10 mouse cellular contexts compared by ENCODE assay signal in the genomic region with DNA sequence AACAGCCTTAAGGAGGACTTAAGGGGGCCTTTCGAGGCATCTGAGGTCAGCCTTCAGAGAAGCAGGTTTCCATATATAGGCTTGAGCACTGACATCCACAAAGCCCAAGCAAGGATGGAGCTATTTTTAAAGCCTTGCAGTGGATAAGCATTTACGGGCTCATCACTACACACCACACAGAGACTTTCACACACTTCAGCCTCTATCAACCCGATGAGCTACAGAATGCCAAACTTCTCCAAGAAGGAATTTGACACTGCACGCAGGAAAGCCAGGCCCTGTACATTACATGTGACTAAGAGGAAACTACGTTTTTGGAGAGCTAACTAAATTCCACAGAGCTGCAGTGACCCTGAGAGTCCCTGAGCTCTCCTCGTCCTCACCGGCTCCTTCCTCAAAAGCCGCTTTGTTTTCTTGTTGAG. TPM values are rescaled to one million over a fixed set of nuclear protein-coding genes. Genes with fewer than 3 reads are reported as not detected.
DNase-seq lines count a peak whose midpoint lies in the region; ATAC-seq and TF ChIP-seq lines count a peak whose summit lies in the region.
"Had no signal": no experiment of that assay in that cellular context is flagged by ENCODE, and none has a peak within 500 bp of the region (broad histone marks: within the 10 kb centered on the region; RNA-seq: fewer than 3 reads in every experiment).

No protein-coding gene starts in this region.

- H3K27me3 ChIP-seq in lung, embryonic 14.5 days (ENCODE audit: insufficient read depth, low read length): no peaks in the 10 kb centered on the region
- no peaks in the 10 kb centered on the region for H3K27me3 ChIP-seq in embryonic facial prominence, embryonic 15.5 days
- H3K27me3 ChIP-seq in heart, embryonic 14.5 days (ENCODE audit: control insufficient read depth, insufficient read depth, low read length): no peaks in the 10 kb centered on the region
- no peaks in the 10 kb centered on the region for H3K27me3 ChIP-seq in small intestine, adult 2 months (ENCODE audit: control insufficient read depth, insufficient read depth, low read length)
- H3K27me3 ChIP-seq: forebrain, embryonic 12.5 days; liver, embryonic 12.5 days had no signal

- WGBS in lung, embryonic 14.5 days: 20% methylated on average over 8 of the region's 8 CpGs
- WGBS in embryonic facial prominence, embryonic 15.5 days: 33% methylated on average over 8 of the region's 8 CpGs
- WGBS in heart, embryonic 14.5 days: 8% methylated on average over 8 of the region's 8 CpGs
- 75% methylated on average over 8 of the region's 8 CpGs for WGBS in small intestine, adult 2 months

- H3K9ac ChIP-seq in lung, embryonic 14.5 days: no peak overlapping the region
- no peak overlapping the region for H3K9ac ChIP-seq in embryonic facial prominence, embryonic 15.5 days
- peak overlapping the region; percentile 35 for H3K9ac ChIP-seq in heart, embryonic 14.5 days (ENCODE audit: low read length)
- H3K9ac ChIP-seq: forebrain, embryonic 12.5 days; liver, embryonic 12.5 days had no signal

- no peaks in the 10 kb centered on the region for H3K9me3 ChIP-seq in lung, embryonic 14.5 days (ENCODE audit: low read depth, low read length)
- H3K9me3 ChIP-seq in embryonic facial prominence, embryonic 15.5 days (replicated peaks): no peaks in the 10 kb centered on the region
- H3K9me3 ChIP-seq in heart, embryonic 14.5 days (ENCODE audit: control insufficient read depth, low read length): no peaks in the 10 kb centered on the region
- H3K9me3 ChIP-seq: forebrain, embryonic 12.5 days; liver, embryonic 12.5 days had no signal

- no peak for TF ChIP-seq POLR2A in small intestine, adult 2 months (IDR thresholded peaks at IDR 0.05; ENCODE audit: low read depth, low read length)

- peak; percentile 57; the same call in 1 of the 2 replicates for ATAC-seq in lung, embryonic 14.5 days (ENCODE audit: insufficient read depth)
- ATAC-seq in embryonic facial prominence, embryonic 15.5 days (ENCODE audit: insufficient number of reproducible peaks, low FRiP score, low TSS enrichment, low read depth): no peak
- ATAC-seq in heart, embryonic 14.5 days (ENCODE audit: insufficient number of reproducible peaks, insufficient read depth, low FRiP score, low read depth): peak; percentile 80
- ATAC-seq: liver, embryonic 12.5 days had no signal

- peak overlapping the region; percentile 25 for H3K27ac ChIP-seq in lung, embryonic 14.5 days (ENCODE audit: low read depth)
- H3K27ac ChIP-seq in embryonic facial prominence, embryonic 15.5 days (replicated peaks): peak overlapping the region; percentile 49
- peak overlapping the region; percentile 95 to 99 for H3K27ac ChIP-seq in heart, embryonic 14.5 days (replicated peaks in 1 of 2; ENCODE audit: control insufficient read depth in 1 of 2, insufficient read depth in 1 of 2, low read depth in 2 of 2, low read length in 2 of 2)
- H3K27ac ChIP-seq in small intestine, adult 2 months (ENCODE audit: insufficient read depth, low read depth, low read length): peak overlapping the region; percentile 20
- H3K27ac ChIP-seq: forebrain, embryonic 12.5 days had no signal

- peaks cover 4% of the 10 kb centered on the region; the same call in 1 of the 2 replicates for H3K36me3 ChIP-seq in lung, embryonic 14.5 days (ENCODE audit: insufficient read depth)
- H3K36me3 ChIP-seq in embryonic facial prominence, embryonic 15.5 days: 0 out of 2 replicates have a peak, but pooled peaks cover 3% of the 10 kb centered on the region
- peaks cover 42% of the 10 kb centered on the region for H3K36me3 ChIP-seq in heart, embryonic 14.5 days (ENCODE audit: control insufficient read depth, insufficient read depth, low read length)
- peaks cover 32% of the 10 kb centered on the region for H3K36me3 ChIP-seq in small intestine, adult 2 months (ENCODE audit: control insufficient read depth, insufficient read depth, low read length)
- H3K36me3 ChIP-seq: forebrain, embryonic 12.5 days had no signal

- H3K4me2 ChIP-seq in lung, embryonic 14.5 days: no peak overlapping the region
- H3K4me2 ChIP-seq in embryonic facial prominence, embryonic 15.5 days (replicated peaks): no peak overlapping the region
- H3K4me2 ChIP-seq in heart, embryonic 14.5 days (ENCODE audit: low read length): peak overlapping the region; percentile 42
- H3K4me2 ChIP-seq: forebrain, embryonic 12.5 days; liver, embryonic 12.5 days had no signal

- H3K4me3 ChIP-seq in lung, embryonic 14.5 days (ENCODE audit: low read depth, low read length): no peak overlapping the region
- H3K4me3 ChIP-seq in embryonic facial prominence, embryonic 15.5 days (replicated peaks): no peak overlapping the region
- H3K4me3 ChIP-seq in heart, embryonic 14.5 days (ENCODE audit: control insufficient read depth in 1 of 2, insufficient read depth in 1 of 2, low read depth in 1 of 2, low read length in 2 of 2): no peak overlapping the region
- no peak overlapping the region for H3K4me3 ChIP-seq in small intestine, adult 2 months (ENCODE audit: low read depth, low read length)
- H3K4me3 ChIP-seq: forebrain, embryonic 12.5 days; liver, embryonic 12.5 days had no signal

- H3K4me1 ChIP-seq in lung, embryonic 14.5 days (ENCODE audit: insufficient read depth): peaks cover 24% of the 10 kb centered on the region
- 0 out of 2 replicates have a peak, but pooled peaks cover 6% of the 10 kb centered on the region for H3K4me1 ChIP-seq in embryonic facial prominence, embryonic 15.5 days
- H3K4me1 ChIP-seq in heart, embryonic 14.5 days (ENCODE audit: control insufficient read depth in 2 of 2, insufficient read depth in 2 of 2, low read length in 2 of 2): peaks cover 45 to 57% of the 10 kb centered on the region in 2 experiments
- H3K4me1 ChIP-seq in small intestine, adult 2 months (ENCODE audit: control insufficient read depth, insufficient read depth, insufficient read length, low read length): peaks cover 3% of the 10 kb centered on the region; the same call in 1 of the 2 replicates
- H3K4me1 ChIP-seq: forebrain, embryonic 12.5 days had no signal

- TF ChIP-seq CTCF in lung, embryonic 14.5 days (IDR thresholded peaks at IDR 0.05; ENCODE audit: low read depth): no peak
- no peak for TF ChIP-seq CTCF in small intestine, adult 2 months (IDR thresholded peaks at IDR 0.05; ENCODE audit: extremely low read depth, insufficient read length, insufficient replicate concordance, low read depth, low read length)

- DNase-seq in lung, embryonic 14.5 days: peak; percentile 65
- DNase-seq in lung, postnatal 14 days: no peak
- DNase-seq in thymus, postnatal 10 days (ENCODE audit: low spot score in 2 of 2): no peak
- no peak for DNase-seq in kidney, postnatal 36 days
- DNase-seq: kidney, adult 8-10 months had no signal

RNA-seq across cellular contexts. Expression of a gene that starts 55.6 kb away (rescaled TPM):
- polyA plus RNA-seq in lung, embryonic 14.5 days (2014; fragmentation: Nextera tagmentation; extraction: Ambion mirVana): 60.7 and 62.9 TPM in 2 replicates
- polyA plus RNA-seq in embryonic facial prominence, embryonic 15.5 days (2015; fragmentation: Nextera tagmentation; extraction: Ambion mirVana): 59.7 and 67.5 TPM in 2 replicates
- polyA plus RNA-seq in heart, embryonic 14.5 days (2014; fragmentation: Nextera tagmentation; extraction: Ambion mirVana): 141 and 152 TPM in 2 replicates
- polyA plus RNA-seq in small intestine, adult 2 months (2012; rRNA removed): 19.6 and 30.7 TPM in 2 replicates

Comparison
In these comparisons a context has a peak if more than half of its experiments do, and no peak if none do; other contexts are left out.
1. H3K27ac ChIP-seq: peak in every context shown above with its lines; median percentile 97 in heart, embryonic 14.5 days; 49 in embryonic facial prominence, embryonic 15.5 days; 25 in lung, embryonic 14.5 days; 20 in small intestine, adult 2 months.